Mouse (Mus musculus): ENCODE measurements around the gene Ly6f. TPM values are rescaled to one million over a fixed set of nuclear protein-coding genes. Genes with fewer than 3 reads are reported as not detected.

The Ly6f gene
- polyA plus RNA-seq, 1 experiment from 2014 or later = not detected

DNA sequence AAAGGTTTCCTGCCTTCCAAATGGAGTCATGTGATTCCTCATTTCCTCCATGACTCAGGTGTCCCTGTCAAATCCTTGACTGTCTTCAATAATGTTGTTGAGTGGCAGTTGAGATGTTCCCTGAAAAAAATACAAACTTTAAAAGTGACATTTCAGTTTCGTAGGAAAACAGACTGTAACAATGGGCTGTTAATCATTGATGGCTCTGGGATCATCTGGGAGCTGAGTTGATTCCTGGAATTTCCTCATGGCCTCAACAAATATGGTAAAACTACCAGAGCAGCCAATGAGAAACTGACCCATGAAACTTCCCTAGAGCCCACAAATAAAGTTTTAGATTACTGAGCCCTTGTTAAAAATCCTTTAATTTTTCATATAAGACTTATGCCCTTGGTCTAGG, 37.9 kb downstream of the Ly6f start:
- WGBS (ENCODE audit: insufficient replicate concordance) = 31% methylated on average over 1 of the region's 1 CpGs
- Histone ChIP-seq H3K9me3 (replicated peaks; ENCODE audit: control insufficient read depth, low read length) (no peaks in the 10 kb centered on the region), H3K36me3 (ENCODE audit: control insufficient read depth, insufficient read depth) (no peaks in the 10 kb centered on the region), H3K4me3 (ENCODE audit: low read depth, low read length) (no peak overlapping the region), H3K27me3 (ENCODE audit: control insufficient read depth, insufficient read depth, low read depth, low read length) (no peaks in the 10 kb centered on the region), H3K27ac (ENCODE audit: low read length) (no peak overlapping the region), H3K4me2 (ENCODE audit: low read depth, low read length) (no peak overlapping the region), H3K9ac (ENCODE audit: low read depth, low read length) (no peak overlapping the region), H3K4me1 (ENCODE audit: control insufficient read depth, low read depth, low read length) (no peaks in the 10 kb centered on the region)
- no peak for ATAC-seq (ENCODE audit: low read depth)

DNA sequence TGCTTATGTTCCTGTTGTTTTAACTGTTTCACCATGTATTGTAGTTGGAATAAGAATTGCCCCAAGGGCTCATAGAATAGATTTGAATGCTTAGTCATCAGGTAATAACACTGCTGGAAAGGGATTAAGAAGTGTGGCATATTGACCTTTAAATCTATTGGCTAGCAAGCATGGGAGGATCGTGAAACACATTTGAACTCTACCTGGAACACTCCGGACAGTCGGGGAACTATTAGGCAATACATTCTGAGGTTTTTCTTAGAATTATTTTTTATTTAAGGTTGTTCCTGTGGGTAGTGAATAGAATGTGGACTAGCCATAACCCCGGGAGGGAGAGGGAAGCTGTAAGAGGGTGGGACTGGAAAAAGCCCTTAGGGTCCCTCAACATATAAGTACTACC, 41.0 kb downstream of the Ly6f start:
- 67% methylated on average over 4 of the region's 4 CpGs for WGBS (ENCODE audit: insufficient replicate concordance)
- Histone ChIP-seq H3K27ac (ENCODE audit: low read length) (no peak overlapping the region), H3K4me2 (ENCODE audit: low read depth, low read length) (no peak overlapping the region), H3K9ac (ENCODE audit: low read depth, low read length) (no peak overlapping the region), H3K4me3 (ENCODE audit: low read depth, low read length) (no peak overlapping the region), H3K9me3 (replicated peaks; ENCODE audit: control insufficient read depth, low read length) (no peaks in the 10 kb centered on the region), H3K4me1 (ENCODE audit: control insufficient read depth, low read depth, low read length) (no peaks in the 10 kb centered on the region), H3K27me3 (ENCODE audit: control insufficient read depth, insufficient read depth, low read depth, low read length) (no peaks in the 10 kb centered on the region), H3K36me3 (ENCODE audit: control insufficient read depth, insufficient read depth) (no peaks in the 10 kb centered on the region)
- ATAC-seq (ENCODE audit: low read depth) = no peak

DNA sequence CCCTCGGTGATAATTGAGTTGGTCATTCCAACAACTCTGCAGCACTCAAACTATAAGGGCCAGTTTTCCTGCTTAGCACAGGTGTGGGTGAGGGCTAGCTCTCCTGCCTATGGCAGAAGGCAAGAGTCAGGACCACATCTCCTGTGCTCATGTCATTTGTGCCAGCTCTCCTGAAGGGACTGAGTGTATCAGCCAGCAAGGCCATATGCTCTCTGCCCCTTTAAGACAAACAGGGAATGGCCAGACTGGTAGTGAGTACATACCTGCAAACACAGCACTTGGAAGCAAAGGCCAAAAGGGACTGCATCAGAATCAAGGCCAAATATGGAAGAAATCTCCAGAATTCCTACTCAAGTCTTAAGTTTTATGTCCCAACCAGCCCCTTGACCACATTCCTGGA, 41.7 kb downstream of the Ly6f start:
- H3K36me3 ChIP-seq (ENCODE audit: control insufficient read depth, insufficient read depth) = no peaks in the 10 kb centered on the region
- WGBS (ENCODE audit: insufficient replicate concordance) = 97% methylated on average over 1 of the region's 1 CpGs
- no peak overlapping the region for H3K27ac ChIP-seq (ENCODE audit: low read length)
- no peaks in the 10 kb centered on the region for H3K9me3 ChIP-seq (replicated peaks; ENCODE audit: control insufficient read depth, low read length)
- no peak for ATAC-seq (ENCODE audit: low read depth)
- no peaks in the 10 kb centered on the region for H3K4me1 ChIP-seq (ENCODE audit: control insufficient read depth, low read depth, low read length)
- H3K9ac ChIP-seq (ENCODE audit: low read depth, low read length) = no peak overlapping the region
- no peaks in the 10 kb centered on the region for H3K27me3 ChIP-seq (ENCODE audit: control insufficient read depth, insufficient read depth, low read depth, low read length)
- no peak overlapping the region for H3K4me2 ChIP-seq (ENCODE audit: low read depth, low read length)
- no peak overlapping the region for H3K4me3 ChIP-seq (ENCODE audit: low read depth, low read length)

DNA sequence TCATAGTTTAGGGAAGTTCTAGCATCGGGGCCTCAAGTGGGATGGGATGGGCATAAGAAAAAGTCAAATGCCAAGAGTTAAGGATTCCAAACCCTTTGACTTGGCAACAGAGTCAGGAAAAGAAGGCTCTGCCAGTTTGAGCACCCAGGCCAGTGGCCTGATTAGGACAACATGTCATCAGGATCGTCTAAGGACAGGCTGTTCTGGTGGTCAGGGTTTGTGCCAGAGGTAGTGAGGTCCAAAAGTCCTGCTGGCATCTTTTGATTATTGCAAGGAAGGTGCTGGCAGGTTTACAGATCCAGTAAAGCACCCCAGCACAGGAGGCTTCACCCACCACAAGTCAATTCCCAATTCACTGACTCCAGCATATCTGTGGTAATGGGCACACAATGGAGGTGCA, 46.2 kb downstream of the Ly6f start:
- Histone ChIP-seq H3K4me1 (ENCODE audit: control insufficient read depth, low read depth, low read length) (no peaks in the 10 kb centered on the region), H3K36me3 (ENCODE audit: control insufficient read depth, insufficient read depth) (no peaks in the 10 kb centered on the region), H3K9ac (ENCODE audit: low read depth, low read length) (no peak overlapping the region), H3K27me3 (ENCODE audit: control insufficient read depth, insufficient read depth, low read depth, low read length) (no peaks in the 10 kb centered on the region), H3K4me2 (ENCODE audit: low read depth, low read length) (no peak overlapping the region), H3K9me3 (replicated peaks; ENCODE audit: control insufficient read depth, low read length) (no peaks in the 10 kb centered on the region), H3K27ac (ENCODE audit: low read length) (no peak overlapping the region), H3K4me3 (ENCODE audit: low read depth, low read length) (no peak overlapping the region)
- ATAC-seq (ENCODE audit: low read depth) = no peak
- WGBS (ENCODE audit: insufficient replicate concordance) = 61% methylated on average over 2 of the region's 2 CpGs

DNA sequence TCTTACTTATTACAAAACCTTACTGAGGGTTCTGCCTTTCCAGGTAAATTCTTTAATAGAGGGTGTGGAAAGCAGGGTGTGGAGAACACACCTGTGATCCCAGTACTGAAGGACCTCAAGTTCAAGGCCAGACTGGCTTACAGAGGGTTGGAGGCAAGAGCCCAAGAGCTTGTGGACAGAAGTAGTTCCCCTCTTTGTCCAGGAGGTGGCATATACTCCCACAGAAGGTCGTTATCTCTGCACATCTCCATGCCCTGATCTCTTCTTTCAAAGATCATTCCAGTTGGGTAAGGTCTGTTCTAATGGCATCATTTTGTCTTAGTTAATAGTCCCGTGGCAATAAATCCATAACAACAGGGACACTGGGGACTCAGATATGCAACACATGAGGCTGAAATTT, 49.0 kb downstream of the Ly6f start:
- whole genome bisulfite sequencing (ENCODE audit: insufficient replicate concordance) = 32% methylated on average over 2 of the region's 2 CpGs
- no peak overlapping the region for H3K27ac ChIP-seq (ENCODE audit: low read length)

DNA sequence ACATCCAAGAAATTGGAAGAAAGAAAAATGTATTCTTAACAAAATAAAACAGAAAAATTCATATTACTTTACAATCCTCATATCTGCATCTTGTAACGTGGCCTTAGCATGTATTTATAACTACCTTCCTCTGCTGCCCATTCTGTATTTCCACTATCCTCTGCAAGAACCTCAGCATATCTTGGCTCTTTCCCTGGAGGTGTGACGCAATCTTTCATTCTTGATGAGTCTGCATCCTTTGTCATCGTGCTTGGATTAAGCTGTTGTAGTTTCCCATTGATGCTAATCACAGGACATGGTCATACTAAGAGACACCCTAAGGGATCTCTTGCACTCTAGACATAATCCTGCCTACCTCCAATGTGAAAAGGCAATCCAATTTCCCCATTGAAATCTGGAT, 50.4 kb downstream of the Ly6f start:
- H3K27me3 ChIP-seq (ENCODE audit: control insufficient read depth, insufficient read depth, low read depth, low read length) = no peaks in the 10 kb centered on the region
- H3K9me3 ChIP-seq (replicated peaks; ENCODE audit: control insufficient read depth, low read length) = no peaks in the 10 kb centered on the region
- no peak overlapping the region for H3K4me2 ChIP-seq (ENCODE audit: low read depth, low read length)
- no peak overlapping the region for H3K9ac ChIP-seq (ENCODE audit: low read depth, low read length)
- H3K36me3 ChIP-seq (ENCODE audit: control insufficient read depth, insufficient read depth) = no peaks in the 10 kb centered on the region
- H3K27ac ChIP-seq (ENCODE audit: low read length) = no peak overlapping the region
- H3K4me3 ChIP-seq (ENCODE audit: low read depth, low read length) = no peak overlapping the region
- ATAC-seq (ENCODE audit: low read depth) = no peak
- H3K4me1 ChIP-seq (ENCODE audit: control insufficient read depth, low read depth, low read length) = no peaks in the 10 kb centered on the region
- WGBS (ENCODE audit: insufficient replicate concordance) = 64% methylated on average over 3 of the region's 3 CpGs

More for the DNA sequence above, 49.0 kb downstream of the Ly6f start:
- ATAC-seq (ENCODE audit: low read depth) = no peak
- Histone ChIP-seq H3K9me3 (replicated peaks; ENCODE audit: control insufficient read depth, low read length) (no peaks in the 10 kb centered on the region), H3K36me3 (ENCODE audit: control insufficient read depth, insufficient read depth) (no peaks in the 10 kb centered on the region), H3K4me3 (ENCODE audit: low read depth, low read length) (no peak overlapping the region), H3K4me2 (ENCODE audit: low read depth, low read length) (no peak overlapping the region), H3K4me1 (ENCODE audit: control insufficient read depth, low read depth, low read length) (no peaks in the 10 kb centered on the region), H3K9ac (ENCODE audit: low read depth, low read length) (no peak overlapping the region), H3K27me3 (ENCODE audit: control insufficient read depth, insufficient read depth, low read depth, low read length) (no peaks in the 10 kb centered on the region)

DNA sequence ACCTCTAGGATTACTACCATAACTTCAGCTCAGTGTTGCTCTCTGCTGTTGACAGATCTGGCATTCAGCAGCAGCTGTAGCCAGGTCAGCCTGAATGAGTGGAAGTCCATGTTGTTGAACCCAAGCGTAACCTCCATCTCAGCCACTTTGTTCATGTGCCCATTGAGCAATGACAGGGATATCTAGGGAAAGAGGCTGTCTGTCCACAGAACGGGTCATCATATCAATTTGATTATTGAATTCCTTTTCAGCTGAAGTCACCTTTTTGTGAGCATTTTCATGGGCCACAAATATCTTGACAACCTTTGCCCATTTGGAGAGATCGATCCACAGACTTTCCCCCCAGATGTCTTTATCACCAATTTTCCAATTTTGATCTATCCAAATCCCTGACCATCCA, 51.9 kb downstream of the Ly6f start:
- Histone ChIP-seq H3K9ac (ENCODE audit: low read depth, low read length) (no peak overlapping the region), H3K27me3 (ENCODE audit: control insufficient read depth, insufficient read depth, low read depth, low read length) (no peaks in the 10 kb centered on the region), H3K27ac (ENCODE audit: low read length) (no peak overlapping the region), H3K9me3 (replicated peaks; ENCODE audit: control insufficient read depth, low read length) (no peaks in the 10 kb centered on the region), H3K4me1 (ENCODE audit: control insufficient read depth, low read depth, low read length) (no peaks in the 10 kb centered on the region), H3K36me3 (ENCODE audit: control insufficient read depth, insufficient read depth) (no peaks in the 10 kb centered on the region), H3K4me2 (ENCODE audit: low read depth, low read length) (no peak overlapping the region), H3K4me3 (ENCODE audit: low read depth, low read length) (no peak overlapping the region)
- no peak for ATAC-seq (ENCODE audit: low read depth)
- 65% methylated on average over 3 of the region's 3 CpGs for WGBS (ENCODE audit: insufficient replicate concordance)

Other genes with a start within 250 kb of the Ly6f start
- gene Ly6c1, start 219.6 kb upstream of the Ly6f start, polyA plus RNA-seq (2015; fragmentation: Nextera tagmentation; extraction: Ambion mirVana) = 0.23 and 0.78 TPM in 2 replicates
- 53.7 and 63.2 TPM in 2 replicates for gene Ly6c2, start 156.5 kb upstream of the Ly6f start, polyA plus RNA-seq (2015; fragmentation: Nextera tagmentation; extraction: Ambion mirVana)
- gene Ly6g, start 113.2 kb upstream of the Ly6f start, polyA plus RNA-seq (2015; fragmentation: Nextera tagmentation; extraction: Ambion mirVana) = 3.5 and 3.8 TPM in 2 replicates
- gene BC025446, start 52.0 kb upstream of the Ly6f start, polyA plus RNA-seq (2015; fragmentation: Nextera tagmentation; extraction: Ambion mirVana) = 4.2 and 5.2 TPM in 2 replicates